Mouse (Mus musculus): ENCODE data around the gene Arhgef2.
"Not testable (repeated sequence)": the region's sequence is repeated elsewhere in the genome, so short reads cannot be mapped to it uniquely, and the experiment has no call there.

Gene Arhgef2

GRCm38 (mm10) chr3:88605666-88606065 lies at the start of gene Arhgef2:
Gene Arhgef2, plus strand, starts transcription at chr3:88605966.
- DNase-seq, result not testable (repeated sequence)

GRCm38 (mm10) chr3:88556616-88557015 lies 49.1 kb upstream of the Arhgef2 start:
- no peak for DNase-seq

GRCm38 (mm10) chr3:88559596-88559995 lies 46.2 kb upstream of the Arhgef2 start:
- DNase-seq, result no peak

GRCm38 (mm10) chr3:88561989-88562388 lies 43.8 kb upstream of the Arhgef2 start:
- DNase-seq, result no peak

GRCm38 (mm10) chr3:88563442-88563841 lies 42.3 kb upstream of the Arhgef2 start:
- no peak for DNase-seq

- DNase-seq, result no peak
Observed at GRCm38 (mm10) chr3:88563966-88564365, 41.8 kb upstream of the Arhgef2 start.

GRCm38 (mm10) chr3:88566116-88566515 lies 39.6 kb upstream of the Arhgef2 start:
- DNase-seq, result no peak

GRCm38 (mm10) chr3:88566536-88567061 lies 39.2 kb upstream of the Arhgef2 start:
- DNase-seq, result no peak

GRCm38 (mm10) chr3:88567892-88568291 lies 37.9 kb upstream of the Arhgef2 start:
- DNase-seq, result no peak

GRCm38 (mm10) chr3:88568615-88569014 lies 37.2 kb upstream of the Arhgef2 start:
- no peak for DNase-seq

- no peak for DNase-seq
Observed at GRCm38 (mm10) chr3:88569093-88569492, 36.7 kb upstream of the Arhgef2 start.

- DNase-seq, result no peak
Observed at GRCm38 (mm10) chr3:88569694-88570093, 36.1 kb upstream of the Arhgef2 start.

- no peak for DNase-seq
Observed at GRCm38 (mm10) chr3:88570341-88570740, 35.4 kb upstream of the Arhgef2 start.

GRCm38 (mm10) chr3:88571856-88572255 lies 33.9 kb upstream of the Arhgef2 start:
- no peak for DNase-seq

- DNase-seq, result no peak
Observed at GRCm38 (mm10) chr3:88572835-88573234, 32.9 kb upstream of the Arhgef2 start.

- no peak for DNase-seq
Observed at GRCm38 (mm10) chr3:88573810-88574209, 32.0 kb upstream of the Arhgef2 start.

GRCm38 (mm10) chr3:88575540-88575939 lies 30.2 kb upstream of the Arhgef2 start, which contains the start of gene Ssr2:
Gene Ssr2, plus strand, starts transcription at chr3:88575876.
- no peak for DNase-seq

GRCm38 (mm10) chr3:88577846-88578245 lies 27.9 kb upstream of the Arhgef2 start:
- not testable (repeated sequence) for DNase-seq

GRCm38 (mm10) chr3:88578498-88579424 lies 27.0 kb upstream of the Arhgef2 start:
- no peak for DNase-seq

GRCm38 (mm10) chr3:88579454-88580117 lies 26.2 kb upstream of the Arhgef2 start:
- peak; percentile 70 for DNase-seq

- no peak for DNase-seq
Observed at GRCm38 (mm10) chr3:88585769-88586168, 20.0 kb upstream of the Arhgef2 start.

GRCm38 (mm10) chr3:88586640-88587039 lies 19.1 kb upstream of the Arhgef2 start:
- no peak for DNase-seq

GRCm38 (mm10) chr3:88590246-88590645 lies 15.5 kb upstream of the Arhgef2 start:
- no peak for DNase-seq

- no peak for DNase-seq
Observed at GRCm38 (mm10) chr3:88591044-88591443, 14.7 kb upstream of the Arhgef2 start.
